Mouse (Mus musculus): ENCODE data around the gene Gns.
A peak's percentile ranks its signal among the peaks of the same experiment; 100 is the strongest.

- TF ChIP-seq CTCF (IDR thresholded peaks at IDR 0.05) (peak; percentile 91), EP300 (IDR thresholded peaks at IDR 0.05) (no peak)
Measured at GRCm38 (mm10) chr10:121330940-121331339, 34.0 kb upstream of the Gns start.

All from lung, postnatal 0 days (tissue).